Mouse (Mus musculus): ENCODE data around the gene Ogdh.
A peak's percentile ranks its signal among the peaks of the same experiment; 100 is the strongest.
"Not testable (repeated sequence)": the region's sequence is repeated elsewhere in the genome, so short reads cannot be mapped to it uniquely, and the experiment has no call there.

The Ogdh gene

DNA sequence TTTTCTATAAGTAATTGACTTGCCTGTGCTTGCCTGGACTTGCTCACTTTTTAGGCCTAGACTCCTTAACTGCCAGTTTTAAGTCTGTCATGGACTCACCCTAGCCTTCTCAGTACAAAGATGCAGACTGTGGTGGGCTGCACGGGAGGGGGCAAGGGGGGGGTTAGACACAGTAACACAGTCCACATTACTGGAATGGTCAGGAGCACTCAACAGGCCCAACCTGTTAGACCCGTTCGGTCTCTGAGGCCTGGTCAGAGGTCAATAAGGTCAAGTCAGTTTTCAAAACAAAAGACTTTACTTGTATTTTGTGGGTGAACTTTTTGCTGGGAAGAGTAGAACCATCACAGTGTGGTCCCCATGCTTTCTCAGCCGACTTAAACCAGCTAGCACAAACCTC is 75.7 kb downstream of the Ogdh start:
- no peak for DNase-seq

- DNase-seq = not testable (repeated sequence)
These were observed 76.6 kb downstream of the Ogdh start for GRCm38 (mm10) chr11:6367986-6368385.

DNA sequence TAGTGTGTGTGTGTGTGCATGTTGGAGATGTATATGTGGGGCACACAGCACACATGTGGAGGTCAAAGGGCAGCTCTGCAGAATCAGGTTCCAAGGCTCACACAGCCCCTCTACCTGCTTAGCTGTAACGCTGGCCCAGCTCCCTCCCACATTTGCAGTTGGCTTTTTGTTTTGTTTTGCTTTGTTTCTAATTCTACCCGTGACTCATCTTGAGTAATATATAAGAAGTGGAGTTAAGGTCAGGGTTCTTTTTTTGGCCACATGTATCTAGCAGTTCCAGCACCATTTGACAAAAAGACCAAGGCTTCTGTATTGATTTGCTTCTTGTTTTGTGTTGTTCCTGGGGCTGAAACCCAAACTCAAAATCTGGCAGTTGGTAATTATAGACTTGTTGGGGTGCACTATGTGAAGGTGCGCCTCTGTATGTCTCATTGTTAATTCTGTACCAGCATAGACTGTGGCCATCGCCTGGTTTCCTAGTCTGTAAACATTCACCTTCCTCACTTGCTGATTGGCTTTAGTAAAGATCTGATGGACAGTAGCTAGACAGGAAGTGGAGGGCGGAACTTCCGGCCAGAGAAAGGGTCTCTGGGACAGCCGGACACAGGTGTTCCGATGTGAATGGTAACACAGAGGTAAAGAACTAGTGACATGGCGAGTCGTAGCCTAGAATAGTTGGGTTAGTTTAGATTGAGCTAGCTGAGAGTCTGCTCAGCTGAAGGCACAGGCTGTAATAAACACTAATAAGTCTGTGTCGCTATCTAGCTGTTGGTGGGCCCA is 80.1 kb downstream of the Ogdh start:
- DNase-seq = no peak

- DNase-seq = no peak
These were observed 81.4 kb downstream of the Ogdh start for GRCm38 (mm10) chr11:6372784-6373183.

GRCm38 (mm10) chr11:6380916-6381315 is 89.5 kb downstream of the Ogdh start:
- DNase-seq = no peak

DNA sequence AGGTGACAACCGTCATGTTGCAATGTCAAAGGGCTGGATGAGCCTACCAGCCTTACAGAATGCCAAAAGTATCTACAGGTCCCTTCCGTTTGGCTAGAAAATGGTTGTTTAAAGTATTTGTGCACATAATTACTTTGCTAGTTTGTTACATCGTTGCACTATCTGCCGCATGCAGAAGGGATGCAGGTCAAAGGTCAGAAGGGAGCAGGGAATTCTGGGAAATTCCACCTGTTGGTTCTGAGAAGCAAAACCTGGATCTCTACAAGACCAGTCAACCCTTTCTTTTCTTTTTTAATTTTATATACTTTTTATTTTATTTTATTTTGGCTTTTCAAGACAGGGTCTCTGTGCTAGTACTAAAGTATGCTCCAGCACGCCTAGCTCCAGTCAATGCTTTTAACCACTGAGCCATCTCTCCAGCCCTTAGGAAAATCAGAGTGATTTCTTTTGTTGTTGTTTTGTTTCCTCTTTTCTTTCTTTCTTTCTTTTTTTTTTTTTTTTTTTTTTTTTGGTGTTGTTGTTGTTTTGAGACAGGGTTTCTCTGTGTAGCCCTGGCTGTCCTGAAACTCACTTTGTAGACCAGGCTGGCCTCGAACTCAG is 96.8 kb downstream of the Ogdh start:
- DNase-seq = no peak

DNA sequence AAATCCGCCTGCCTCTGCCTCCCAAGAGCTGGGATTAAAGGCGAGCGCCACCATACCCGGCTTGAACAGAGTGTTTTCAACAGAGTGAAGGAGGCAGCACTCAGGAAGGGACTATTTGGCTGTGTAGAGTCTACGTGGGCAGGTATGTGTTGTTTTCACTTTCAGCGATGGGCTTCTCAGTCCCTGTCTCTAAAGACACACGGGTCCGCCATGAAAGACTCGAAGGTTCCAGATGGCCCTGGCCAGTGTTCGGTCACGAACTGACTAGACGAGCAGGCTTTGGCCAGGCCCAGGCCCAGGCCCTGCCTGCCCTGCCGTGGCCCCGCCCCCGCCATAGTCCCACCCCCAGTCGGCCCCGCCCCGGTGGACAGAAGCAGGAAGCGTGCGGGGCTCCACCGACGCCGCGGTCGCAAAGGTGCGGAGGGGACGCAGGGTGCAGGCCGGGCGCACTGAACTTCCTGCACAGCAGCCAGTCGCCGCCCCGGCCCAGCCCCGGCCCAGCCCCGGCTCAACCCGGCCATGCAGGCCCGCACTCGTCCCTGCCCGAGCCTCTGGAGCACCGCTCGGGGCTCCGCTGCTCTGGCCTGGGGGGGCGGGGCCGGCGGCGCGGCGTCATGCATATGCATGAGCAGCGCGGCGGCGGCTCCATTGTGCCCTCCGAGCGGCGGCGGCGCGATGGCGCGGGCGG is 97.4 kb downstream of the Ogdh start, which contains the start of gene Zmiz2:
Gene Zmiz2 (plus strand): TSS at position 349 of the 688 bp plus-strand sequence.
- peak; percentile 94 to 95 for DNase-seq

DNA sequence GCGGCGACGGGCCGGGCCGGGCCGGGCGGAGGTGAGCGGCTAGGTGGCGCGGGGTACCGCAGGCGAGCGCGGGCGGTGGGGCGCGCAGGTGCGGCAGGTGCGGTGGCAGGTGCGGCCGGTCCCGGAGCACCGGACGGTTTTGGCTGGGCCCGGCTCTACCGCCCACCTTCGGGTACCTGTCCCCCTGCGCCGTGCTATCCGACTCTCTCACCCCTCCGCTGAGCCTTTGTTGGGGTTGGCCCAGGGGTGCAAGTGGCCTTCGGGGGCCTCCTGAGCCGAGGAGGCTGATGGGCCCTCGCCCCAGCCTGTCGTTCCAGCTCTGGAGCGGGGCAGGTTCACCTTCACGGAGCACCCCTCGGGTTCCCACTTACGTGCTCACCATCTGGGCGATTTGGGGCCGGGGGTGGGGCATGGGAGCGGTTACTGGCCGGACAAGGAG is 98.1 kb downstream of the Ogdh start:
- DNase-seq = no peak

- no peak for DNase-seq
These were observed 99.1 kb downstream of the Ogdh start for GRCm38 (mm10) chr11:6390376-6391053.

DNA sequence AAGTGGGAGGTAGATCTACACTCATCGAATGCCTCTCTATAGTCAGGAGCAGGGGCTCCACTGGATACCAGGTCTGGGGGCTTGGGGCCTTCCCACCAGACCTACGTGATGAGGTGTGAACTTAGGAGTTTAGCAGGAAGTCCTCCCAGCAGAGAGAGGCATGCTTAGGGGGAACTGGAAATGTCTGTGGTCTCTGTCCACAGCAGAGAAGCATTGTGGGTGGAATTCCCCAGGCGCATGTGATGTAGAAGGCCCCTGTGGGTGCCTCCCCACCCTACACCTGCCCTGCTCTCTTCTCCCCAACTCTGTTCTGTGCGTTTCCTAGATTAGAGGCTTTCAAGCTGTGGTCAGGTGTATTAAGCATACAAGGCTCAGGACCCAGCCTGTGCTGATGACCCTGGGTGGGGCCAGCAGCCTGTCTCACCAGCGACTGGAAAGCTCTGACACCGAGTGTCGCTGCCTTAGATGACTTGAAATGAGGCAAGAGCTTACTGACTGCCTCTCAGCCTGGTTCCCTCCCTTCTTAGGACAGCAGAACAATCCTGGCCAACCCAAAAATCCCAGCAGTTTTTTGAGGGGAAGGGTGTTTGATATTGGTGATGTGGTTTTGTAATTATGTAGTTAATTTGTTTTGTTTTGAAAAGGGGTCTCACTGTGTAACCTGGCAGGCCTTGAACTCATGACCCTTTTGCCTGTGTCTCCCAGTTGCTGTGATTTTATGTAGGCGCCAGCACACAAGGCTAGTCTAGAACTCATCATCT is 100.3 kb downstream of the Ogdh start:
- no peak for DNase-seq

DNA sequence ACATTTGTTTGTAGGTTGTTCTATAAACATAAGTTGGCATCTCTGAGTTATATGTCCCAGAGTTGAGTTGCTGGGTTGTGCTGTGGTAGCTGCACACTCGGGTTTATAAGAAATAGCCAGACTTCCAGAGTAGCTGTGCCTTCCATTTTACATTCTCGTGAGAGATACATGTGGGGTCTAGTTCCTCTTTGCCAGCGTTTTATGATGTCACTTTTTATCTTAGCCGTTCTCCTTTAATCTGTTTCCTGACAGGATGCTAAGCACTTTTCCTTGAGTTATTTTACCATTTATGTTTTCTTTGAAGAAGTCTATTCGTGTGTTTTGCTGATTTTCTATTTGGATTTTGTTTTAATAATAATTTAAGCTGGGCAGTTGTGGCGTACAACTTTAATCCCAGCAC is 101.4 kb downstream of the Ogdh start:
- no peak for DNase-seq

GRCm38 (mm10) chr11:6393866-6394265 is 102.4 kb downstream of the Ogdh start:
- no peak for DNase-seq

GRCm38 (mm10) chr11:6395565-6395964 is 104.1 kb downstream of the Ogdh start:
- DNase-seq = no peak

- DNase-seq = no peak
These were observed 106.7 kb downstream of the Ogdh start for GRCm38 (mm10) chr11:6398141-6398540.

DNA sequence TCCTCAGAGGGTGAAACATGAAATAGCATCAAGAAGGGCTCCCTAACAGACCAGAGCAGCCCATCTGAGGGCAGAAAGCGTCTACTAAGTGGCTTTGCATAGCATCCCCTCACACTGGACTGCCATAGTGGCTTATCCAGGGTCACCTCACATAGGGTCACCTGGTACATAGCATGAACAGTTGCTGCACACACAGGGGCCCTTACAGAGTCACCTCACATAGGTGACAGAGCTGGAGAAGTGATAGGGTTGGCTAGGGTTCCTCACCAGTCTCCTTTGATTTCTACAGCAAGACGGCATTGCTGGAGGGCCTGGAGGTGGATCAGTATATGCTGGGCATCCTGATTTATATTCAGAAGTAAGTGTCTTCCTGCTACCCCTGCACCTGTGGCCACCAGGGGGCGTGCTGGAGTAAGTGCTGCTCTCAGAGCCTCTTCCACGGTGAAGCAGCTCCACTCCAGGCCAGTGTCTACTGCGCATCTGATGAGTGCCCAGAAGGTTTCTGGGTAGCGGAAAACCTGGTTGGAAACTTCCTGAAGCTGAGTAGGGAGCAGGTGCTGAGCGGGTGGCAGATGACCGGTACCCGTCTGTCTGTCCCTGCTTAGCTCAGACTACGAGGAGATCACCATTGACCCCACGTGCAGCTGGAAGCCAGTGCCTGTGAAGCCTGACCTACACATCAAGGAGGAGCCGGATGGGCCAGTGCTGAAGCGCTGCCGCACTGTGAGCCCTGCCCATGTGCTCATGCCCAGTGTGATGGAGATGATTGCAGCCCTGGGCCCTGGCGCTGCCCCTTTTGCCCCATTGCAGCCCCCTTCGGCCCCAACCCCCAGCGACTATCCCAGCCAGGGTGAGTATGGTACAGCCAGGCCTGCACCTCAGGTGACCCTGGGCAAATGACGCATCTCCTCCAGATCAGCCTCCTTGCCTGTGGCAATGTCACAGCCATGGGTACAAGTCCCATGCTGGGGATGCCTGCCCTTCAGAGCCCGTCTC is 111.4 kb downstream of the Ogdh start:
- peak; percentile 63 to 81 for DNase-seq

DNA sequence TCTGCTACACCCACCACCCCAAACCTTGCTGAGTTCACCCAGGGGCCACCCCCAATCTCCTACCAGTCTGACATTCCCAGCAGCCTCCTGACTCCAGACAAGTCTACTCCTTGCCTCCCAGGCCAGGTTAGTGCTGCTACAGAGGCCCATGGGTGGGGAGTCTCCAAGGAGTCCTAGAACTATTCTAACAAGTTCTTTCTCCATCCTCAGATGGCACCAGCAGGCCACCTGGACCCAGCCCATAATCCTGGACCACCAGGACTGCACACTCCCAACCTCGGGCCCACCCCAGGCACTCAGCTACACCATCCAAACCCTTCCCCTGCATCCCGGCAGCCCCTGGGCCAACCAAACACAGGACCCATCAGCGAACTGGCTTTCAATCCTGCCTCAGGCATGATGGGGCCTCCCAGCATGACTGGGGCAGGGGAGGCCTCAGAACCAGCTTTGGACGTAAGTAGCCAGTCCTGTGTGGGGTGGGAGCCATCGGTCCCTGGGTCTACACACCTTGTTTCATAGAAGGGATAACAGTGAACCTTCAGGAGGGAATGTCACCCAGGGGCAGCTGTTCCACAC is 112.5 kb downstream of the Ogdh start:
- DNase-seq = no peak

DNA sequence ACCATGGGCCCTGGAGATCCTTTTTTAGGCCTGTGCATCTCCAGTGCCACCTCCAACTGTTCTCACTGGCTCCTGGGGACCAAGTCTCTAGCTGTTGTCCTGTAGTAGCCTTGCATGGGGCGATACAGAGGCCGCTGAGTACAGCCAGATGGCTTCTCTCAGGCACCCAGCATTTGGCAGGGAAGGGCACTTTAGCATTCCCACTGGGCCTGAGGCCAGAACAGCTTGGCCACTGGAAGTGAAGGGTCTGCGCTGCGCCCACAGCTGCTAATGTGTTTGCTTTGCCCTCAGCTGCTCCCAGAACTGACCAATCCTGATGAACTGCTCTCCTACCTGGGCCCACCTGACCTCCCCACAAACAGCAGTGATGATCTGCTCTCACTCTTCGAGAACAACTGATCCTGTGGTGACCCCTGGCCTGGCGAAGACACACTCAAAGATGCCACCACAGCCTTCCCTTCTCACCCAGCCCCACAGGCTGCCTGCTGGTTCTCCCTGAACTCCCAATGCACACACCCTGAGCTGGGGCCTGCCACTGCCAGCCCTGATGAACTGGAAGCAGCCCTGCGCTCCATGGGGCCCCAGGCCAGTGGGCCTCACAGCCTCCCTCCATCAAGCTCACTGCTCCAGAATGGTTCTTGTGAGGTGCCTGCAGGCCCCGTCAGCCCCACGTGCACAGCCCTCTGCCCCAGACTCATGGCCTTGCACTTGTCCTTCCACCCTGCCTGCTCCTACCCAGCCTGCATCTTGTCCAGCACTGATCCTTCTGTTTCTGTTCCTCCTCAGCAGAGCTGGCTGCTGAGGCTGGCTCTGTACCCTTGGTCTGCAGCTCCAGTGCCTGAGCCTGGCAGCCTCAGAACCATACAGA is 113.5 kb downstream of the Ogdh start:
- DNase-seq = no peak

- peak; percentile 54 to 58 for DNase-seq
These were observed 114.2 kb downstream of the Ogdh start for GRCm38 (mm10) chr11:6405591-6406081.
